Mouse (Mus musculus) CH12.LX (cell line): ENCODE data around the gene Gm20716. TPM values are rescaled to one million over a fixed set of nuclear protein-coding genes. Genes with fewer than 3 reads are reported as not detected.

Experiments
- DNase-seq: peaks from one replicate; pipeline ENCODE4 v3.0.0-alpha.2; 2013; ENCODE audit errors: extremely low read depth
- H3K27ac ChIP-seq: 2 replicates; pipeline ENCODE4 v1.5.1; 2012; ENCODE audit warnings: low read depth, mild to moderate bottlenecking, control low read depth, moderate library complexity; ENCODE audit not compliant: insufficient read depth
- H3K27me3 ChIP-seq: replicated peaks from 2 replicates; pipeline ENCODE3; 2012; ENCODE audit warnings: inconsistent platforms
- H3K36me3 ChIP-seq, 2 experiments: replicated peaks in 1 of 2; 2 replicates each; pipeline versions ENCODE3 to v1.6.1; 2012; ENCODE audit warnings: inconsistent platforms in 1 of 2, low read length in 1 of 2, mild to moderate bottlenecking in 1 of 2, mixed read lengths in 1 of 2, moderate library complexity in 1 of 2; ENCODE audit not compliant: control insufficient read depth in 1 of 2, insufficient read depth in 1 of 2
- H3K4me1 ChIP-seq, 2 experiments: 2 replicates each; pipeline ENCODE4 v1.6.1; 2012; ENCODE audit warnings: inconsistent platforms in 1 of 2, moderate library complexity in 1 of 2; ENCODE audit not compliant: insufficient read depth in 2 of 2, control insufficient read depth in 1 of 2
- H3K4me2 ChIP-seq: 2 replicates; pipeline ENCODE4 v1.6.1; 2012; ENCODE audit warnings: low read depth, mild to moderate bottlenecking, control low read depth; ENCODE audit not compliant: poor library complexity, insufficient read depth, severe bottlenecking
- H3K4me3 ChIP-seq, 3 experiments: fragments of 150-350 bp in 1 of 3; sonication (generic) in 1 of 3; replicated peaks in 1 of 3; 2 replicates each; pipeline versions ENCODE3 to v1.5.1; 2011 to 2012; ENCODE audit warnings: low read depth in 2 of 3, low read length in 2 of 3, mild to moderate bottlenecking in 2 of 3, moderate library complexity in 2 of 3, control low read depth in 1 of 3, improper control_type of control experiment in 1 of 3, inconsistent platforms in 1 of 3, mixed read lengths in 1 of 3; ENCODE audit not compliant: poor library complexity in 1 of 3
- H3K79me2 ChIP-seq: replicated peaks from 2 replicates; pipeline ENCODE4 v1.6.1; 2012; ENCODE audit warnings: mild to moderate bottlenecking, moderate library complexity; ENCODE audit not compliant: control insufficient read depth, poor library complexity, insufficient read depth, severe bottlenecking; ENCODE audit errors: extremely low read depth
- H3K9ac ChIP-seq: 2 replicates; pipeline ENCODE4 v1.6.1; 2012; ENCODE audit warnings: low read depth, mild to moderate bottlenecking, control low read depth, moderate library complexity; ENCODE audit not compliant: insufficient read depth
- H3K9me3 ChIP-seq: replicated peaks from 2 replicates; pipeline ENCODE3; 2012; ENCODE audit warnings: low read length, inconsistent platforms, mixed read lengths
- CHD1 ChIP-seq: IDR thresholded peaks from 2 replicates; pipeline ENCODE4 v1.6.1; 2012; ENCODE audit warnings: low read depth, low read length, improper control_type of control experiment, inconsistent platforms
- CHD2 ChIP-seq: IDR thresholded peaks from 2 replicates; pipeline ENCODE4 v1.6.1; 2011; ENCODE audit warnings: low read length, improper control_type of control experiment
- ELF1 ChIP-seq: IDR thresholded peaks from 2 replicates; pipeline ENCODE4 v1.6.1; 2014; ENCODE audit warnings: low read depth, mild to moderate bottlenecking, inconsistent platforms, low read length, improper control_type of control experiment
- EP300 ChIP-seq: IDR thresholded peaks from 2 replicates; pipeline ENCODE4 v1.6.1; 2011; ENCODE audit warnings: low read length, improper control_type of control experiment
- ETS1 ChIP-seq: conservative IDR thresholded peaks from 2 replicates; pipeline ENCODE4 v1.6.1; 2012; ENCODE audit warnings: low read depth, mild to moderate bottlenecking, inconsistent platforms, low read length, improper control_type of control experiment, moderate library complexity
- HCFC1 ChIP-seq: IDR thresholded peaks from 2 replicates; pipeline ENCODE4 v1.6.1; 2012; ENCODE audit warnings: low read depth, mild to moderate bottlenecking, inconsistent platforms, low read length, improper control_type of control experiment
- IRF4 ChIP-seq: IDR thresholded peaks from 2 replicates; pipeline ENCODE4 v1.6.1; 2014; ENCODE audit warnings: low read depth, mild to moderate bottlenecking, inconsistent platforms, low read length, improper control_type of control experiment
- JUN ChIP-seq: IDR thresholded peaks from 2 replicates; pipeline ENCODE4 v1.6.1; 2011; ENCODE audit warnings: low read depth, mild to moderate bottlenecking, low read length, improper control_type of control experiment, moderate library complexity; ENCODE audit not compliant: insufficient read depth
- JUND ChIP-seq: conservative IDR thresholded peaks from 2 replicates; pipeline ENCODE4 v1.6.1; 2011; ENCODE audit warnings: low read depth, low read length, improper control_type of control experiment
- KAT2A ChIP-seq: IDR thresholded peaks from 2 replicates; pipeline ENCODE4 v1.6.1; 2012; ENCODE audit warnings: low read length, improper control_type of control experiment, inconsistent platforms; ENCODE audit not compliant: insufficient replicate concordance
- MEF2A ChIP-seq: IDR thresholded peaks from 2 replicates; pipeline ENCODE4 v1.6.1; 2014; ENCODE audit warnings: low read depth, mild to moderate bottlenecking, inconsistent platforms, low read length, improper control_type of control experiment, borderline replicate concordance
- MXI1 ChIP-seq: IDR thresholded peaks from 2 replicates; pipeline ENCODE4 v1.6.1; 2011; ENCODE audit warnings: mild to moderate bottlenecking, low read depth, low read length, improper control_type of control experiment
- MYC ChIP-seq: IDR thresholded peaks from 2 replicates; pipeline ENCODE4 v1.6.1; 2011; ENCODE audit warnings: low read depth, mild to moderate bottlenecking, improper control_type of control experiment, low read length
- NELFE ChIP-seq: IDR thresholded peaks from 2 replicates; pipeline ENCODE4 v1.6.1; 2011; ENCODE audit warnings: low read depth, low read length, improper control_type of control experiment
- NRF1 ChIP-seq: IDR thresholded peaks from 2 replicates; pipeline ENCODE4 v1.6.1; 2014; ENCODE audit warnings: low read depth, mild to moderate bottlenecking, inconsistent platforms, low read length, improper control_type of control experiment, moderate library complexity
- POLR2A ChIP-seq: IDR thresholded peaks from 2 replicates; pipeline ENCODE4 v1.6.1; 2011; ENCODE audit warnings: low read depth, mild to moderate bottlenecking, improper control_type of control experiment, low read length
- POLR2AphosphoS2 ChIP-seq: IDR thresholded peaks from 2 replicates; pipeline ENCODE4 v1.6.1; 2011; ENCODE audit warnings: low read depth, low read length, improper control_type of control experiment
- RAD21 ChIP-seq: IDR thresholded peaks from 2 replicates; pipeline ENCODE4 v1.6.1; 2011; ENCODE audit warnings: low read depth, mild to moderate bottlenecking, low read length, improper control_type of control experiment, moderate library complexity
- TBP ChIP-seq: conservative IDR thresholded peaks from 2 replicates; pipeline ENCODE4 v1.6.1; 2011; ENCODE audit warnings: low read depth, low read length, improper control_type of control experiment
- TCF12 ChIP-seq: IDR thresholded peaks from 2 replicates; pipeline ENCODE4 v1.6.1; 2014; ENCODE audit warnings: low read depth, mild to moderate bottlenecking, inconsistent platforms, low read length, improper control_type of control experiment
- USF1 ChIP-seq: IDR thresholded peaks from 2 replicates; pipeline ENCODE4 v1.6.1; 2014; ENCODE audit warnings: low read depth, mild to moderate bottlenecking, inconsistent platforms, low read length, improper control_type of control experiment
- USF2 ChIP-seq: conservative IDR thresholded peaks from 2 replicates; pipeline ENCODE4 v1.6.1; 2011; ENCODE audit warnings: low read depth, low read length, improper control_type of control experiment
- ZMIZ1 ChIP-seq: IDR thresholded peaks from 2 replicates; pipeline ENCODE4 v1.6.1; 2012; ENCODE audit warnings: low read depth, mild to moderate bottlenecking, inconsistent platforms, low read length, improper control_type of control experiment
- dilution Hi-C: fragments of 300-500 bp; cut with MboI; formaldehyde crosslinking; loops from 2 replicates; pipeline ENCODE4 v1.14.3; 2020; ENCODE audit warnings: low sequenced_read_pairs; ENCODE audit not compliant: extremely low pct_unique_long_range_greater_than_20kb, extremely low pct_ligation_motif_present
- in situ Hi-C: fragments of 300-500 bp; cut with MboI; formaldehyde crosslinking; loops from 3 replicates; pipeline ENCODE4 v1.14.3; 2019; ENCODE audit warnings: low sequenced_read_pairs, low pct_ligation_motif_present, low pct_unique_long_range_greater_than_20kb, mixed read lengths
- polyA plus RNA-seq: library from polyadenylated mRNA; unstranded; fragments of >175 nt; gene quantifications from 2 replicates; pipeline ENCODE4 v1.2.1, GENCODE M21; 2012; ENCODE audit warnings: low read depth; ENCODE audit not compliant: insufficient read length
- total RNA-seq, 2 experiments: library from RNA; depleted of rRNA; stranded (reverse); fragments of 300-350 nt in 1 of 2; fragments of >200 nt in 1 of 2; gene quantifications; 2 replicates each; pipeline ENCODE4 v1.2.3; 2012 to 2014

Gm20716 gene
- total and polyA plus RNA-seq, 3 experiments: 27.8 to 34.8 (median 28.6) TPM

GRCm38 (mm10) chr2:168170167-168170685, 59.9 kb downstream of the Gm20716 start:
- peak overlapping the region; percentile 21; the same call in 1 of the 2 replicates for H3K9ac ChIP-seq
- peak; percentile 73 for DNase-seq
- dilution Hi-C loops (no loop called here), in situ Hi-C loops (no loop called here)
- peak overlapping the region; percentile 19 to 46 (median 40) for H3K4me3 ChIP-seq
- no peaks in the 10 kb centered on the region for H3K9me3 ChIP-seq
- no peaks in the 10 kb centered on the region for H3K79me2 ChIP-seq
- H3K27me3 ChIP-seq: no peaks in the 10 kb centered on the region
- TF ChIP-seq POLR2A: peak; percentile 60
- TF ChIP-seq MXI1: no peak
- TF ChIP-seq TCF12: peak; percentile 42; the same call in 1 of the 2 replicates
- 0 out of 2 replicates have a peak, but pooled peaks have one; percentile 28 for TF ChIP-seq TBP
- no peak for TF ChIP-seq CHD2
- TF ChIP-seq MEF2A: 0 out of 2 replicates have a peak, but pooled peaks have one; percentile 16
- peak; percentile 80 for TF ChIP-seq USF1
- peak; percentile 59 for TF ChIP-seq NELFE
- peak; percentile 58 for TF ChIP-seq USF2
- no peak for TF ChIP-seq IRF4
- peak; percentile 68 for TF ChIP-seq ELF1
- H3K4me1 ChIP-seq: peaks cover 4 to 12% of the 10 kb centered on the region in 2 experiments; a peak in 3 of 4 replicates
- H3K4me2 ChIP-seq: peak overlapping the region; percentile 76
- H3K36me3 ChIP-seq: peaks cover 0 to 17% of the 10 kb centered on the region in 2 experiments
- no peak overlapping the region for H3K27ac ChIP-seq

GRCm38 (mm10) chr2:168169800-168170113, 60.4 kb downstream of the Gm20716 start:
- dilution Hi-C loops: no loop called here
- no peaks in the 10 kb centered on the region for H3K27me3 ChIP-seq
- H3K4me2 ChIP-seq: peak overlapping the region; percentile 76
- no peaks in the 10 kb centered on the region for H3K79me2 ChIP-seq
- peak overlapping the region; percentile 21; the same call in 1 of the 2 replicates for H3K9ac ChIP-seq
- no peak for TF ChIP-seq POLR2AphosphoS2
- no peak for TF ChIP-seq IRF4
- no peak for TF ChIP-seq MYC
- no peak for TF ChIP-seq HCFC1
- TF ChIP-seq NELFE: no peak
- no peak for TF ChIP-seq RAD21
- TF ChIP-seq TBP: no peak
- TF ChIP-seq CHD1: no peak
- TF ChIP-seq KAT2A: no peak
- TF ChIP-seq JUND: no peak
- TF ChIP-seq JUN: no peak
- no peak for TF ChIP-seq NRF1
- TF ChIP-seq MEF2A: no peak
- TF ChIP-seq ETS1: no peak
- TF ChIP-seq EP300: no peak
- no peak for TF ChIP-seq ZMIZ1
- TF ChIP-seq, all 38 proteins: peak for 0
- in situ Hi-C loops: no loop called here
- DNase-seq: no peak
- Histone ChIP-seq H3K27ac (no peak overlapping the region), H3K4me1 (peaks cover 4 to 12% of the 10 kb centered on the region in 2 experiments; a peak in 3 of 4 replicates), H3K9me3 (no peaks in the 10 kb centered on the region), H3K4me3 (peak overlapping the region in 2 of 3 experiments; percentile 35 to 40), H3K36me3 (peaks cover 0 to 13% of the 10 kb centered on the region in 2 experiments)
